Mouse (Mus musculus) c-Kit-positive CD71-negative TER-119-negative erythroid progenitor cells, embryonic 14.5 days (primary cell): ENCODE data around the gene Acin1.
A peak's percentile ranks its signal among the peaks of the same experiment; 100 is the strongest.

Experiments
- DNase-seq: peaks from one replicate; pipeline ENCODE4 v3.0.0-alpha.2; 2013; ENCODE audit warnings: low read depth

The Acin1 gene

DNA sequence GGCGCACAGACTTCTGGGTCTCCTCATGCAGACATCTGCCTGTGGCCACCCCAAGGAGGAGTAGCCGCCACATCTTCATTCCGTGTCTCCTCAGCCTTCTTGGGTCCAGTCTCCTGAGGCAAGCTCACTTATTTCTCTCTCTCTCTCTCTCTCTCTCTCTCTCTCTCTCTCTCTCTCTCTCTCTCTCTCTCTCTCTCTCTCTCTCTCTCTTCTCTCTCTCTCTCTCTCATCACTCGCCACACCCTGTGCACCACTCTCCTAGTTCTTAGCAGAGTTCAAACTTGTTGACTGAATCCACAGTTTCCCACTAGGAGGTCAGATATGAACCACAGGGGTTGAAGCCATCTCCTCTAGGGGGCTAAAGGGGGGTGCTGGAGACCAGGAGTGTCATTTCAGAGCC is 12.0 kb upstream of the Acin1 start, which contains the start of gene Gm29776:
TSS of gene Gm29776 (minus strand) at position 101 of the 400 bp plus-strand sequence.
- no peak for DNase-seq

DNA sequence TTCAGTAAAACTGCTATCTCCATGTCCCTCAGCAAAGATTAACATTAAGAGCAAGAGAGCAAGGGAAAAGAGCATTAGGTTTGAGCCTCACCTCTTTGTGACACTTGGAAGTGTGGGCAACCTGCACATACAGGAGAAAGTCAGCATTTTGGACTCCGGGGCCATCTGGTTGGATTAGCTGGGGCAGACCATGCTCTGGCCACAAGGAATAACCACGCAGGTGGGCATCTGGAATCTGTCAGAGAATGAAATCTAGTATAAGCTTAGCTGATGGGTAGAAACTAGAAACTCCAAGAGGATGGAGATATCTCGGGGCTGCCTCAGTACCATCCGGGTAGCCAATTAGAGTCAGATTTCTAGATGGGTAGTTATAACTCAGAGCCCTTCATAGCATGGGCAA is 10.0 kb upstream of the Acin1 start:
- DNase-seq: no peak

GRCm38 (mm10) chr14:54695042-54695441 is 8.3 kb upstream of the Acin1 start:
- no peak for DNase-seq

DNA sequence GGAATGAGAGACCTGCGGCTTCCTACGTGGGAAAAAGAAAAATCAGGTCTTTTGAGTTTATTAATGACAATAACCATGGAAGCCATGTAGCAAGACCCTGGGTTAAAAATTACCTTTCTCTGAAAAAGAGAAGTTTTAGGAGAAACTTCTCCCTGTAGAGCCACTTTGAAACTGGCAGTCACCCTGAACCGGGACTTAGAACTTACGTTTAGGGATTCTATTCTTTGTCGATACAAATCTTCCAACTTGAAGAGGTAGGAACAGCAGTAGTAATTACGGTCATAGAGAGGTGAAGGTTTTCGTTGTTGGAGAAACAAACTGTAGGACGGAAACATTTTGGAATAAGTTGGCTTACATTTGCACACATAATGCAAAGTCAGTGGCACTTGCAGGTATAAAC is 520 bp upstream of the Acin1 start:
- DNase-seq: no peak

DNA sequence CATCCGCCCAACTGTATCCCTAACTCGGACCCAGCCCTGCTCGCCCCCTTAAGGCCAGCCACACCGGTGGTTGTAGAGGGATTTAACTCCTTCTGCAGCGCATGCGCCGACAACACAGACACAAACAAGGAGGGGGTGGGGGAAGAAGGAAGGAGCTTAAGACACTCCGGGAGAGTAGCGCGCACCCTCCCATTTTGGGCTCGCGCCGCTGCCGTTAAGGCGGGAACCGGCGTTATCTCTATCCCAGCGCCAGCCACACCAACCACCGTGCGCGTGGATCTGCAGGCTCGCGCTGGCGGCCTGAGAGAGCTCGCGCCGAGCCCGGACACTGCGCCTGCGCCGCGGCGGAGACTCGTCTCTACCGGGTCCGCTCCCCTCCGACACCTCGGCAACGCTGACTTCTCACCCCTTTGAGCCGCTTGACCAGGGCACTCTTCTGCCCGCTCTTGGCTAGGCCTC is 639 bp downstream of the Acin1 start, which contains the start of gene 1700123O20Rik:
TSS of gene 1700123O20Rik (plus strand) at position 154 of the 459 bp plus-strand sequence.
- DNase-seq: peak; percentile 80

GRCm38 (mm10) chr14:54685471-54685870 is 1.3 kb downstream of the Acin1 start:
- no peak for DNase-seq

GRCm38 (mm10) chr14:54682396-54682795 is 4.3 kb downstream of the Acin1 start:
- no peak for DNase-seq

- DNase-seq: no peak
These were observed 8.0 kb downstream of the Acin1 start for GRCm38 (mm10) chr14:54678657-54679304.

DNA sequence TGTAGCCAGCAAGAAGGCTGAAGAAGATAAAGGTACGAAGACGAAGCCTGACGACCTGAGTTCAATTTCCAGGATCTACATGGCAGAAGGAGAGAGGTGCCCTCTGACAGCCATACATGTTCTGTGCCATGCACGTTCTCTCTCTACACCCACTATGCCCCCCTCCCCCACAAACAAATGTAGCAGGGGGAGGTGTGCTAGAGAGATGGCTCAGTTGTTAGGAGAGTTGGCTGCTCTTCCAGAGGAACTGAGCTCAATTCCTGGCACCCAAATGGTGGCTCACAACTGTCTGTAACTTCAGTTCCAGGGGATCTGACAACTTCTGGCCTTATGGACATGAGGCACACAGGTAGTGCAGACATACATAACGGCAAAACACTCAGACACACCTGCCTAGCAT is 10.4 kb downstream of the Acin1 start:
- no peak for DNase-seq

DNA sequence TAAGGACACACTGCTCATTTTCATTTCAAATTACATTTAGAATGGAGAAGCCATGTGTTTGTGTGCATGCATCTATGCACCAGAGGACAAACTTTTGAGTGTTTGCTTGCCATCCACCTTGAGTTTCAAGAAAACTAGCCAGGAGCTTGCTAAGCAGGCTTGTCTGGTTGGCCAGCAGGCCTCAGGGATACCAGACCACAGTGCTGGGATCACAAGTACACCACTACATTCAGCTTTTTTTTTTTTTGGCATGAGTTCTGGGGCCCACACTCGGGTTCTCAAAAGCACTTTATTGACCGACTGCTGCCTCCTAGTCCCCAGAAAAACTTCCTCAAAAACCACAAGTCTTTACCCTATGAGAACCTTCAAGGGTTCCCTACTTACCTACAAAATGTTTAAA is 12.4 kb downstream of the Acin1 start:
- DNase-seq: no peak

DNA sequence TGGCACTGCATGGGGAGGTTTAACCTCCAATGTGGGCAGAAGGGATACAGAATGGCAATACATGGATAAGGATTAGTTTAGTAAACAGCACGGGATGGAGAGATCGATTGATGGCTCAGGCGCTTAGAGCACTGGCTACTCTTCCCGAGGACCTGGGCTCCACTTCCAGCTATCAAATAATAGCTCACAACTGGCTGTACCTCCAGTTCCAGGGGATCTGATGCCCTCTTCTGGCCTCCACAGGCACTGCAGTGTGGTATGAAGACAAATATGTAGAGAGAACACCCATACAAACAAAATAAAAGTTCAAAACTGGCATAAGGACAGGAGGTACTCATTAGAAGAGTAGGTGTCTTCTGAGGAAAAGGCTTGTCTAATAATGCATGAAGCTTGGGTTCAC is 17.4 kb downstream of the Acin1 start:
- no peak for DNase-seq

DNA sequence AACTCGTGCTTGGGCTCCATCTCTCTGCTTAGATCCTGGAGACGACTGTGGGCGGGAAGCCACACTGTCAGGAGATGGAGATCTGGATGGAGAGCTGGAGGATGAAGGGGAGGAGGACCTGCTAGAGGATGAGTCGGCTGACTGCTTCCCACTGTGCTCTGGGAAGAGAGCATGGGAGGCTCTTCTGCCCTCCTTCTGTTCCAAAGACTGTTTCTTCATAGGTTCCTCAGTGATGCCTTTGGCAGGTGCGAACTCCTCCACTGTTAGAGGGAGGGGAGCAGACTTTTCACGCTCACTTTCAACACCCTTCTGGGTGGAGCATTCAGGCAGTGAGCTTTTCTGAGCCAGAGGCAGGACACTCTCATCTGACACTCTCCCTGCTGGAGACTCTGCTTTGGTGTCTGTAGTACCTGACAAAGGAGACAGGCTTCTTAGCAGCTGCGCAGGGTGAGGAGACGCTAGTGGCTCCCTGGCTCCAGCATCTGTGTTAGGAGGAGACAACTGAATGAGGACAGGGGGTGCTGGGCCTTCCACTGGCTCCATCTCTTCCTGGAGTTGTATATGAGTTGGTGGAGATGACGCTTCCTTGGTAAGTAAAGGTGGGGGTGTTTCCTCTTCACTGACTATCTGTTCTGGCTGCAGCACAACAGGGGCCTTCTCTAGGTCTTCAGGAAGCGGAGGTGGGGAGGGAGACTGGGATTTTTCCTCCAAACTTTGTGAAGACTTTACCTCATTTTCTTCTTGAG is 22.1 kb downstream of the Acin1 start:
- DNase-seq: no peak

- DNase-seq: peak; percentile 73
These were observed 26.7 kb downstream of the Acin1 start for GRCm38 (mm10) chr14:54660009-54660408.

DNA sequence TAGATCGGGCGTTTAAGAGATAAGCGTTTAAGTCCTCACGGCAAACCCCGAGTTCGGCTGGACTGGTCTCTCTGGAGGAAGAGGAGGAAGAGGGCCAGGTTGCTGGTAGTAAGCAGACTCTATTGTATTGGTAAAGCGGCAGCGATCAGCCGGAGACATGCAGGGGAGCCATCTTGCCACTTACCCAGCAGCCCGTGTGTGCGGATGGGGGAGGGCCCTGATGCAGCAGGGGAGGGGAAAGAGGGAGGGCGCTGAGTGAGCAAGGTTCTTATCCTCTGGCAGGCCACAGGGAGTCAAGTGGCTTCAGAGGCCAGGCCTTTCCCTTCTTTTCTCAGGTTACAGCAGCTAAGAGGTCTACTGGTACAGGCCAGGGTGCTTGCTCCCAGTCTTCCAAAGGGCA is 33.2 kb downstream of the Acin1 start:
- peak; percentile 76 for DNase-seq

- no peak for DNase-seq
These were observed 33.9 kb downstream of the Acin1 start for GRCm38 (mm10) chr14:54652787-54653186.

GRCm38 (mm10) chr14:54651556-54651955 is 35.2 kb downstream of the Acin1 start:
- DNase-seq: no peak

GRCm38 (mm10) chr14:54650621-54651454 is 35.9 kb downstream of the Acin1 start:
- DNase-seq: peak; percentile 96

- DNase-seq: no peak
These were observed 38.8 kb downstream of the Acin1 start for GRCm38 (mm10) chr14:54647900-54648299.

GRCm38 (mm10) chr14:54646898-54647636 is 39.7 kb downstream of the Acin1 start:
- DNase-seq: no peak

GRCm38 (mm10) chr14:54646455-54646854 is 40.3 kb downstream of the Acin1 start:
- no peak for DNase-seq

DNA sequence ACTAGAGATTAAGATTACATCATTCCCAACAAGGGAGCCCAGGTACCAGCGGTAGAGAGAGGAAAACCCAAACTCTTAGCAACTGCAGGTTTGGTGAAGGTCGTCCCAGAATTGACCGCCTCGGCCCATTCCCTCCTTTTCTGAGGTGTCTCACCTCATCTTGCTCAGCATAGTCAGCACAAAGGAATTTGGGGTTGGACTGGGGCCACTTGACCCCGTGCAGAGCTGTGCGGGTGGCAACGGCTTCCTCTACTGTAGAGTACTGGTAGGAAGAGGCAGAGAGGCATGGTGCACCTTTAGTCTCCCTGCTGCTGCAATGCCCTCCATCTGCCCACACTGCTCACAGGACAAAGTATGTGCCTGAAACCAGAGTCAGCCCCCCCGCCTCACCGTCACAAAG is 42.4 kb downstream of the Acin1 start:
- no peak for DNase-seq

DNA sequence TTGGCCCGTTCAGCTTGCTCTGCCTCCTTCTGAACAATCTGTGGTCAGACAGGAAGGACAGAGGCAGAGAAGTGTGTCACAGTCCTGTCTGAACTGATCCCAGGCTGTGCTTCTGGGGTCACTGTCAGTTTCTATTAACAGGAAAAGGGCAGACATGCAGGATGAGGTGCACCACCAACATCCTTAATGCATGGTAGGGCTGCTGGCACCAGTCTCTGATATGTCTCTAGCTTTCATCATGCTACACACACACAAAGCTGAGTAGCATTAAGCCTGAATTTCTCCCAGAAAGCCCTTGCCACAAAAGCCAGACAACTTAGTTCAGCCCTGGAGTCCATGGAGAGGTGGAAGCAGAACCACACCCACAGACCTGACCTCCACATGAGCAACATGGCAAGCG is 43.7 kb downstream of the Acin1 start:
- DNase-seq: no peak
